Mouse (Mus musculus) frontal cortex, adult 2 months (tissue): Measurements from ENCODE around the gene Fhad1. TPM values are rescaled to one million over a fixed set of nuclear protein-coding genes. Genes with fewer than 3 reads are reported as not detected.
A peak's percentile ranks its signal among the peaks of the same experiment; 100 is the strongest.
"Not testable (repeated sequence)": the region's sequence is repeated elsewhere in the genome, so short reads cannot be mapped to it uniquely, and the experiment has no call there.

ENCODE experiments used
- DNase-seq, 2 experiments: peaks; one replicate each; pipeline ENCODE4 v3.0.0; 2022; ENCODE audit warnings: low spot score in 1 of 2; ENCODE audit errors: extremely low spot score in 1 of 2
- polyA plus RNA-seq: library from polyadenylated mRNA; depleted of rRNA; stranded (reverse); fragments of >200 nt; gene quantifications from 2 replicates; pipeline ENCODE4 v1.2.3, GENCODE M21; 2012; rRNA removed

Fhad1 gene
- polyA plus RNA-seq, result 9.5 and 9.8 TPM in 2 replicates

- DNase-seq, result peak in 1 of 2 experiments; percentile 50
Measured at GRCm38 (mm10) chr4:142014659-142015608, at the start of gene Fhad1. Fhad1 (minus strand) TSS chr4:142015082.

- no peak for DNase-seq
Measured at GRCm38 (mm10) chr4:142063057-142063534, 48.2 kb upstream of the Fhad1 start.

GRCm38 (mm10) chr4:142061485-142062240 lies 46.8 kb upstream of the Fhad1 start:
- no peak for DNase-seq

- no peak for DNase-seq
Measured at GRCm38 (mm10) chr4:142060455-142061378, 45.8 kb upstream of the Fhad1 start.

- DNase-seq, result no peak
Measured at GRCm38 (mm10) chr4:142059841-142060193, 44.9 kb upstream of the Fhad1 start.

- no peak for DNase-seq
Measured at GRCm38 (mm10) chr4:142059113-142059840, 44.4 kb upstream of the Fhad1 start.

GRCm38 (mm10) chr4:142057529-142058216 lies 42.8 kb upstream of the Fhad1 start:
- DNase-seq, result peak; percentile 27 to 38

- no peak for DNase-seq
Measured at GRCm38 (mm10) chr4:142055600-142055999, 40.7 kb upstream of the Fhad1 start.

- DNase-seq, result peak in 1 of 2 experiments; percentile 19
Measured at GRCm38 (mm10) chr4:142054580-142054979, 39.7 kb upstream of the Fhad1 start.

GRCm38 (mm10) chr4:142053661-142054448 lies 39.0 kb upstream of the Fhad1 start:
- DNase-seq, result no peak

- DNase-seq, result no peak
Measured at GRCm38 (mm10) chr4:142053261-142053660, 38.4 kb upstream of the Fhad1 start.

- DNase-seq, result no peak
Measured at GRCm38 (mm10) chr4:142052391-142053132, 37.7 kb upstream of the Fhad1 start.

GRCm38 (mm10) chr4:142051883-142052282 lies 37.0 kb upstream of the Fhad1 start:
- DNase-seq, result not testable (repeated sequence)

- DNase-seq, result no peak
Measured at GRCm38 (mm10) chr4:142049963-142050362, 35.1 kb upstream of the Fhad1 start.

GRCm38 (mm10) chr4:142048391-142048790 lies 33.5 kb upstream of the Fhad1 start:
- DNase-seq, result no peak

- DNase-seq, result no peak
Measured at GRCm38 (mm10) chr4:142047005-142047404, 32.1 kb upstream of the Fhad1 start.

- no peak for DNase-seq
Measured at GRCm38 (mm10) chr4:142046496-142046895, 31.6 kb upstream of the Fhad1 start.
